ENCODE assay signal across 40 mouse cellular contexts in the genomic region with DNA sequence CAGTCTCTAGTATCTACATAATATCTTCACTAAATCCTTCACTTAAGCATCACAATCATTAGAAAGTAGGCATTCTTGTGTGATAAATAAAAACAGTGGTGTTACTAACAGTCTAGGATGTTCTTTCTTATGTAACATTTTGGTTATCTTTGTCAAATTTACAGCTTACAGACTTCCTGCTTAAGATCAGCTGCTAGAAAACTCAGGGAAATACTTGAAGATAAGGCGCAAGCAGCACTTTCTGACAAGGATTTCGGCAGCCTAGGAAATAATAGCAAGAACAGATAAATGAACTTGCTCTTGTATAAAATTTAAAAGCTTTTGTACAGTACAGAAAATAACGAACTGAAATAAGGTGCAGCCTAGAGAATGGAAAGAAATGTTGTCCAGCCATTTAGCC. TPM values are rescaled to one million over a fixed set of nuclear protein-coding genes. Genes with fewer than 3 reads are reported as not detected.
"Had no signal": no experiment of that assay in that cellular context is flagged by ENCODE, and none has a peak within 500 bp of the region (broad histone marks: within the 10 kb centered on the region; RNA-seq: fewer than 3 reads in every experiment).

No protein-coding gene starts in this region.

- DNase-seq: left cerebral cortex, postnatal 4 days; liver; liver, embryonic 13.5 days; liver, postnatal 0 days; lung, adult 18-20 months; lung, adult 2 months; lung, embryonic 14.5 days; lung, postnatal 10 days; lung, postnatal 14 days; lung, postnatal 36 days; lung, postnatal 4 days; midbrain, embryonic 14.5 days had no signal

- H3K9me3 ChIP-seq: limb, embryonic 10.5 days; limb, embryonic 12.5 days; limb, embryonic 13.5 days; limb, embryonic 15.5 days; liver, embryonic 12.5 days; liver, embryonic 13.5 days; liver, embryonic 15.5 days; lung, embryonic 15.5 days; megakaryocyte, embryonic 14.5 days; midbrain, embryonic 10.5 days; midbrain, embryonic 12.5 days; midbrain, embryonic 13.5 days; midbrain, embryonic 15.5 days had no signal

- ATAC-seq: liver, embryonic 12.5 days; liver, postnatal 0 days; lung, postnatal 0 days; midbrain, embryonic 13.5 days; midbrain, embryonic 15.5 days; midbrain, embryonic 16.5 days had no signal

- H3K27ac ChIP-seq: limb, embryonic 10.5 days; limb, embryonic 12.5 days; limb, embryonic 13.5 days; limb, embryonic 15.5 days; liver, embryonic 12.5 days; liver, embryonic 13.5 days; liver, embryonic 14.5 days; liver, embryonic 15.5 days; lung, embryonic 15.5 days; macrophage; midbrain, embryonic 10.5 days; midbrain, embryonic 12.5 days; midbrain, embryonic 13.5 days; midbrain, embryonic 15.5 days had no signal

- H3K36me3 ChIP-seq: limb, embryonic 10.5 days; limb, embryonic 12.5 days; limb, embryonic 13.5 days; limb, embryonic 15.5 days; liver, embryonic 12.5 days; liver, embryonic 13.5 days; liver, embryonic 15.5 days; lung, embryonic 15.5 days; midbrain, embryonic 10.5 days; midbrain, embryonic 12.5 days; midbrain, embryonic 13.5 days; midbrain, embryonic 15.5 days had no signal

- H3K9ac ChIP-seq: limb, embryonic 12.5 days; limb, embryonic 13.5 days; limb, embryonic 15.5 days; liver, embryonic 12.5 days; liver, embryonic 13.5 days; liver, embryonic 14.5 days; liver, embryonic 15.5 days; liver, postnatal 0 days; lung, embryonic 14.5 days; lung, embryonic 15.5 days; midbrain, embryonic 12.5 days; midbrain, embryonic 13.5 days; midbrain, embryonic 15.5 days had no signal

- H3K4me1 ChIP-seq: limb, embryonic 10.5 days; limb, embryonic 12.5 days; limb, embryonic 13.5 days; limb, embryonic 15.5 days; liver, embryonic 12.5 days; liver, embryonic 13.5 days; liver, embryonic 15.5 days; lung, embryonic 15.5 days; megakaryocyte, embryonic 14.5 days; midbrain, embryonic 10.5 days; midbrain, embryonic 12.5 days; midbrain, embryonic 13.5 days; midbrain, embryonic 15.5 days had no signal

- H3K4me3 ChIP-seq: limb, embryonic 10.5 days; limb, embryonic 12.5 days; limb, embryonic 13.5 days; limb, embryonic 15.5 days; liver, embryonic 12.5 days; liver, embryonic 13.5 days; liver, embryonic 15.5 days; lung, embryonic 15.5 days; megakaryocyte, embryonic 14.5 days; midbrain, embryonic 10.5 days; midbrain, embryonic 12.5 days; midbrain, embryonic 13.5 days; midbrain, embryonic 15.5 days; myocyte had no signal

RNA-seq across cellular contexts. Expression of a gene that starts 25.9 kb away (rescaled TPM):
- total RNA-seq: left cerebral cortex, postnatal 14 days; left cerebral cortex, postnatal 25 days; left cerebral cortex, postnatal 36 days; left cerebral cortex, postnatal 4 days; liver, adult 2 months; megakaryocyte progenitor cell, adult 5-6 weeks; megakaryocyte, adult 5-6 weeks; megakaryocyte-erythroid progenitor cell, adult 5-6 weeks; monocyte, adult 5-6 weeks had no signal
- polyA plus RNA-seq: limb, embryonic 10.5 days; limb, embryonic 12.5 days; limb, embryonic 13.5 days; limb, embryonic 14.5 days; limb, embryonic 15.5 days; liver, adult 2 months; liver, embryonic 13.5 days; liver, embryonic 15.5 days; liver, postnatal 0 days; macrophage; midbrain, embryonic 10.5 days; midbrain, embryonic 11.5 days; midbrain, embryonic 12.5 days; midbrain, embryonic 13.5 days; midbrain, embryonic 16.5 days; myocyte; neural tube, embryonic 11.5 days had no signal
